ENCODE assay signal across 35 mouse cellular contexts in the genomic region with DNA sequence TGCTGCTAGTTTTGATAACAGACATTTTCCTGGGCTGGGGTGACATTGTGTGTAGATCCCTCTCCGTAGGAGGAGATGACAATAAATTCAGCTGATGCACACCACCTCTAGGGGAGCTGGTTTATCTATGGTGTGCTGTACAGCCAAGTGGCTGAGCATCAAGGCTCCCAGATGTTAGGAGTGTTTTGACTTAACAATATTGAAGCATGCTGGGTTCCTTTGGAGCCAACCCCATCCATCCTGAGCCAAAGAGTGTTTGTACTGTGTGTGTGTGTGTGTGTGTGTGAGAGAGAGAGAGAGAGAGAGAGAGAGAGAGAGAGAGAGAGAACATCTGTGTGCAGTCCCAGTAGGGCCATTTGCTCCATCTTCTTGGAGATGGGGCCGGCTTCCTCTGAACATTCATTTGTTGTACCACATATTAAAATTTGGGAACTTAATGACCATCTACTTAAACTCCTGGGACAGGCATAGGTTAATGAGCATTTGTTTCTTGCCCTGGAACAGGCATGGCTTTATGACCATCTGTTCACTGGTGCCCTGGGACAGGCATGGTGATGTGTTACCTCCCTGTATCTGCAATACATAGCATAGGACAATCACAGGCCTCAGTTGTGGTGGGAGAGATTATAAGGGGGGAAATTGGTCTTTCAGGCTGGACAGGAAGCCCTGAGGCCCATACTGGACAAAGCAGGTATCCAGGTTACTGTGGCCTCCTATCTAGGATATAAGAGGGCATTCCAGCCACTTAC. TPM values are rescaled to one million over a fixed set of nuclear protein-coding genes. Genes with fewer than 3 reads are reported as not detected.
DNase-seq lines count a peak whose midpoint lies in the region; ATAC-seq and TF ChIP-seq lines count a peak whose summit lies in the region.
"Had no signal": no experiment of that assay in that cellular context is flagged by ENCODE, and none has a peak within 500 bp of the region (broad histone marks: within the 10 kb centered on the region; RNA-seq: fewer than 3 reads in every experiment).

No protein-coding gene starts in this region.

- intact Hi-C loops in heart, postnatal 10 days (cut with DNase I) = no loop called here

- peak; percentile 23 to 26 for DNase-seq in heart, postnatal 10 days
- no peak for DNase-seq in heart, postnatal 4 days
- DNase-seq in midbrain, postnatal 0 days (ENCODE audit: low spot score) = peak; percentile 10
- DNase-seq in skeletal muscle tissue, adult 2 months (ENCODE audit: low read depth, low spot score) = peak; percentile 38
- no peak for DNase-seq in adipocyte (ENCODE audit: low spot score)
- no peak for DNase-seq in frontal cortex, postnatal 10 days (ENCODE audit: low spot score in 2 of 2)
- DNase-seq: adrenal gland, adult 8-10 months; adrenal gland, postnatal 25 days; cerebellum, adult 11-12 months; cerebellum, adult 8-10 months; cerebellum, postnatal 10 days; cerebellum, postnatal 36 days; embryo, embryonic 11 days; gastrocnemius, postnatal 25 days; heart, adult 2 months had no signal

- no peak overlapping the region for H3K4me2 ChIP-seq in midbrain, postnatal 0 days (ENCODE audit: low read depth, low read length, poor library complexity, severe bottlenecking)
- H3K4me2 ChIP-seq in midbrain, embryonic 13.5 days (replicated peaks) = no peak overlapping the region
- H3K4me2 ChIP-seq in neural tube, embryonic 14.5 days (ENCODE audit: low read depth, low read length) = no peak overlapping the region
- H3K4me2 ChIP-seq: embryonic facial prominence, embryonic 13.5 days; forebrain, embryonic 13.5 days; heart, embryonic 13.5 days; hindbrain, embryonic 12.5 days had no signal

- H3K27ac ChIP-seq in midbrain, postnatal 0 days (ENCODE audit: low read depth, low read length) = no peak overlapping the region
- no peak overlapping the region for H3K27ac ChIP-seq in midbrain, embryonic 13.5 days
- no peak overlapping the region for H3K27ac ChIP-seq in neural tube, embryonic 14.5 days (ENCODE audit: low read depth, low read length)
- H3K27ac ChIP-seq: embryonic facial prominence, embryonic 10.5 days; embryonic facial prominence, embryonic 13.5 days; forebrain, embryonic 13.5 days; heart, adult 2 months; heart, embryonic 10.5 days; heart, embryonic 13.5 days; hindbrain, embryonic 12.5 days had no signal

- no peaks in the 10 kb centered on the region for H3K9me3 ChIP-seq in midbrain, postnatal 0 days (ENCODE audit: low read length)
- no peaks in the 10 kb centered on the region for H3K9me3 ChIP-seq in midbrain, embryonic 13.5 days
- no peaks in the 10 kb centered on the region for H3K9me3 ChIP-seq in neural tube, embryonic 14.5 days (ENCODE audit: control insufficient read depth, low read length)
- H3K9me3 ChIP-seq: embryonic facial prominence, embryonic 10.5 days; embryonic facial prominence, embryonic 13.5 days; forebrain, embryonic 13.5 days; heart, embryonic 10.5 days; heart, embryonic 13.5 days; hindbrain, embryonic 12.5 days had no signal

- H3K4me3 ChIP-seq in midbrain, postnatal 0 days (ENCODE audit: low read depth, low read length) = no peak overlapping the region
- H3K4me3 ChIP-seq in midbrain, embryonic 13.5 days (replicated peaks) = no peak overlapping the region
- no peak overlapping the region for H3K4me3 ChIP-seq in neural tube, embryonic 14.5 days (ENCODE audit: low read depth, low read length)
- H3K4me3 ChIP-seq: embryonic facial prominence, embryonic 10.5 days; embryonic facial prominence, embryonic 13.5 days; erythroblast, embryonic 14.5 days; forebrain, embryonic 13.5 days; heart, adult 2 months; heart, embryonic 10.5 days; heart, embryonic 13.5 days; hindbrain, embryonic 12.5 days had no signal

- no peak overlapping the region for H3K9ac ChIP-seq in midbrain, postnatal 0 days (replicated peaks; ENCODE audit: low read length, poor library complexity, severe bottlenecking)
- no peak overlapping the region for H3K9ac ChIP-seq in midbrain, embryonic 13.5 days (replicated peaks)
- no peak overlapping the region for H3K9ac ChIP-seq in neural tube, embryonic 14.5 days (replicated peaks; ENCODE audit: low read depth, low read length)
- H3K9ac ChIP-seq: embryonic facial prominence, embryonic 13.5 days; forebrain, embryonic 13.5 days; heart, embryonic 13.5 days; hindbrain, embryonic 12.5 days had no signal

- no peak for ATAC-seq in midbrain, postnatal 0 days (ENCODE audit: low FRiP score)
- ATAC-seq in midbrain, embryonic 13.5 days = no peak
- peak; percentile 65; the same call in 1 of the 2 replicates for ATAC-seq in neural tube, embryonic 14.5 days (ENCODE audit: low read depth)
- ATAC-seq: CD4-positive, CD25-positive, alpha-beta regulatory T cell, adult 4 months; forebrain, embryonic 13.5 days; forebrain, embryonic 16.5 days had no signal

- no peaks in the 10 kb centered on the region for H3K27me3 ChIP-seq in midbrain, postnatal 0 days (ENCODE audit: insufficient read depth, low read length)
- no peaks in the 10 kb centered on the region for H3K27me3 ChIP-seq in midbrain, embryonic 13.5 days
- no peaks in the 10 kb centered on the region for H3K27me3 ChIP-seq in neural tube, embryonic 14.5 days (ENCODE audit: control insufficient read depth, insufficient read depth, low read length)
- H3K27me3 ChIP-seq: embryonic facial prominence, embryonic 13.5 days; forebrain, embryonic 13.5 days; heart, embryonic 13.5 days; hindbrain, embryonic 12.5 days had no signal

- no peaks in the 10 kb centered on the region for H3K4me1 ChIP-seq in midbrain, postnatal 0 days (ENCODE audit: insufficient read depth, low read length)
- H3K4me1 ChIP-seq in midbrain, embryonic 13.5 days (replicated peaks) = no peaks in the 10 kb centered on the region
- 0 out of 2 replicates have a peak, but pooled peaks cover 3% of the 10 kb centered on the region for H3K4me1 ChIP-seq in neural tube, embryonic 14.5 days (ENCODE audit: control insufficient read depth, insufficient read depth, low read length)
- H3K4me1 ChIP-seq: embryonic facial prominence, embryonic 10.5 days; embryonic facial prominence, embryonic 13.5 days; forebrain, embryonic 13.5 days; heart, embryonic 10.5 days; heart, embryonic 13.5 days; hindbrain, embryonic 12.5 days had no signal

- no peaks in the 10 kb centered on the region for H3K36me3 ChIP-seq in midbrain, postnatal 0 days (ENCODE audit: insufficient read depth, low read length)
- H3K36me3 ChIP-seq in midbrain, embryonic 13.5 days = no peaks in the 10 kb centered on the region
- H3K36me3 ChIP-seq in neural tube, embryonic 14.5 days (ENCODE audit: control insufficient read depth, insufficient read depth, low read length) = no peaks in the 10 kb centered on the region
- H3K36me3 ChIP-seq: embryonic facial prominence, embryonic 10.5 days; embryonic facial prominence, embryonic 13.5 days; heart, embryonic 10.5 days; heart, embryonic 13.5 days; hindbrain, embryonic 12.5 days had no signal

- WGBS in midbrain, postnatal 0 days = 75% methylated on average over 2 of the region's 2 CpGs
- 79% methylated on average over 2 of the region's 2 CpGs for WGBS in midbrain, embryonic 13.5 days
- WGBS in neural tube, embryonic 14.5 days = 39% methylated on average over 2 of the region's 2 CpGs

- no peak for TF ChIP-seq CTCF in midbrain, postnatal 0 days (IDR thresholded peaks at IDR 0.05)

RNA-seq across cellular contexts. Expression of gene Chst13, which starts 7.3 kb away (rescaled TPM):
- total RNA-seq in heart, postnatal 10 days (2021) = not detected
- not detected for total RNA-seq in heart, postnatal 4 days (2021)
- total RNA-seq in midbrain, postnatal 0 days (2014; rRNA removed) = not detected in 2 replicates
- 0.44 TPM in 1 of 2 replicates, not detected in the other for polyA plus RNA-seq in midbrain, postnatal 0 days (2015; fragmentation: Nextera tagmentation; extraction: Ambion mirVana)
- not detected in 2 replicates for polyA plus RNA-seq in midbrain, embryonic 13.5 days (2015; fragmentation: Nextera tagmentation; extraction: Ambion mirVana)
- 0.21 and 0.28 TPM in 2 replicates for polyA plus RNA-seq in neural tube, embryonic 14.5 days (2014; fragmentation: Nextera tagmentation; extraction: Ambion mirVana)
- total RNA-seq: adrenal gland, postnatal 25 days; gastrocnemius, adult 8-10 months; heart, adult 2 months; heart, postnatal 25 days; MEL had no signal
- polyA plus RNA-seq: CD4-positive, CD25-positive, alpha-beta regulatory T cell, adult 4 months; erythroblast, embryonic 14.5 days; forebrain, embryonic 13.5 days; forebrain, embryonic 16.5 days; heart, embryonic 13.5 days; heart, embryonic 16.5 days had no signal

RNA-seq across cellular contexts. Expression of gene Uroc1, which starts 15.4 kb away (rescaled TPM):
- not detected for total RNA-seq in heart, postnatal 10 days (2021)
- total RNA-seq in heart, postnatal 4 days (2021) = not detected
- total RNA-seq in midbrain, postnatal 0 days (2014; rRNA removed) = not detected in 2 replicates
- not detected in 2 replicates for polyA plus RNA-seq in midbrain, postnatal 0 days (2015; fragmentation: Nextera tagmentation; extraction: Ambion mirVana)
- not detected in 2 replicates for polyA plus RNA-seq in midbrain, embryonic 13.5 days (2015; fragmentation: Nextera tagmentation; extraction: Ambion mirVana)
- polyA plus RNA-seq in neural tube, embryonic 14.5 days (2014; fragmentation: Nextera tagmentation; extraction: Ambion mirVana) = not detected in 2 replicates
- total RNA-seq: gastrocnemius, postnatal 25 days; heart, adult 2 months; heart, postnatal 25 days; MEL had no signal
- polyA plus RNA-seq: brain, embryonic 14.5 days; C2C12; CD4-positive, CD25-positive, alpha-beta regulatory T cell, adult 4 months; embryonic facial prominence, embryonic 13.5 days; erythroblast, embryonic 14.5 days; forebrain, embryonic 13.5 days; forebrain, embryonic 16.5 days; frontal cortex, adult 2 months; heart, adult 2 months; hindbrain, embryonic 12.5 days; intestine, embryonic 14.5 days had no signal

RNA-seq across cellular contexts. Expression of gene BC048671, which starts 16.7 kb away (rescaled TPM):
- total RNA-seq in heart, postnatal 10 days (2021) = not detected
- not detected for total RNA-seq in heart, postnatal 4 days (2021)
- not detected in 2 replicates for total RNA-seq in midbrain, postnatal 0 days (2014; rRNA removed)
- not detected in 2 replicates for polyA plus RNA-seq in midbrain, postnatal 0 days (2015; fragmentation: Nextera tagmentation; extraction: Ambion mirVana)
- not detected in 2 replicates for polyA plus RNA-seq in midbrain, embryonic 13.5 days (2015; fragmentation: Nextera tagmentation; extraction: Ambion mirVana)
- not detected in 2 replicates for polyA plus RNA-seq in neural tube, embryonic 14.5 days (2014; fragmentation: Nextera tagmentation; extraction: Ambion mirVana)
- total RNA-seq: adrenal gland, adult 8-10 months; adrenal gland, postnatal 25 days; gastrocnemius, adult 8-10 months; gastrocnemius, postnatal 25 days; heart, adult 2 months; heart, postnatal 25 days; MEL had no signal
- polyA plus RNA-seq: brain, embryonic 14.5 days; C2C12; CD4-positive, CD25-positive, alpha-beta regulatory T cell, adult 4 months; cortical plate, adult 2 months; embryonic facial prominence, embryonic 10.5 days; embryonic facial prominence, embryonic 13.5 days; erythroblast, embryonic 14.5 days; forebrain, embryonic 13.5 days; forebrain, embryonic 16.5 days; frontal cortex, adult 2 months; heart, embryonic 10.5 days; heart, embryonic 13.5 days; heart, embryonic 16.5 days; hindbrain, embryonic 12.5 days; intestine, embryonic 14.5 days had no signal

RNA-seq across cellular contexts. Expression of gene Zxdc, which starts 51.6 kb away (rescaled TPM):
- 10 to 100 TPM; 15.7 to 18.0 TPM for total RNA-seq in heart, postnatal 10 days (2021)
- total RNA-seq in heart, postnatal 4 days (2021) = 10 to 100 TPM; 17.4 to 18.6 TPM
- total RNA-seq in midbrain, postnatal 0 days (2014; rRNA removed) = 38.7 and 46.3 TPM in 2 replicates
- 6.5 and 6.9 TPM in 2 replicates for polyA plus RNA-seq in midbrain, postnatal 0 days (2015; fragmentation: Nextera tagmentation; extraction: Ambion mirVana)
- 11.0 TPM in 2 replicates for polyA plus RNA-seq in midbrain, embryonic 13.5 days (2015; fragmentation: Nextera tagmentation; extraction: Ambion mirVana)
- 13.7 and 16.4 TPM in 2 replicates for polyA plus RNA-seq in neural tube, embryonic 14.5 days (2014; fragmentation: Nextera tagmentation; extraction: Ambion mirVana)

Comparison
In these comparisons a context has a peak if more than half of its experiments do, and no peak if none do; other contexts are left out.
1. DNase-seq: peak in heart, postnatal 10 days (2 of 2), midbrain, postnatal 0 days (single experiment) and skeletal muscle tissue, adult 2 months (single experiment); none in heart, postnatal 4 days (single experiment), adipocyte (single experiment) and frontal cortex, postnatal 10 days (0 of 2).